Mouse (Mus musculus) heart, postnatal 0 days (tissue): ENCODE data around the gene Rab4a. TPM values are rescaled to one million over a fixed set of nuclear protein-coding genes. Genes with fewer than 3 reads are reported as not detected.

Source experiments
- ATAC-seq: fragments of 200-750 bp; cut with Nextera tagmentation; 2 replicates; pipeline ENCODE4 v1.8.0; 2017; ENCODE audit warnings: low read depth, moderate number of reproducible peaks, moderate library complexity; ENCODE audit not compliant: insufficient read depth
- DNase-seq: peaks from one replicate; pipeline ENCODE4 v3.0.0-alpha.2; 2016; ENCODE audit warnings: low spot score
- H3K27ac ChIP-seq: fragments of 300-500 bp; sonication (generic); 2 replicates; pipeline ENCODE4 v1.5.1; 2014; ENCODE audit warnings: low read depth, mild to moderate bottlenecking
- H3K27me3 ChIP-seq: fragments of 300-500 bp; sonication (generic); 2 replicates; pipeline ENCODE4 v1.6.1; 2014; ENCODE audit warnings: low read length, mixed read lengths; ENCODE audit not compliant: control insufficient read depth, insufficient read depth
- H3K36me3 ChIP-seq: fragments of 300-500 bp; sonication (generic); replicated peaks from 2 replicates; pipeline ENCODE4 v1.6.1; 2014; ENCODE audit warnings: low read length, mixed read lengths; ENCODE audit not compliant: control insufficient read depth, insufficient read depth
- H3K4me1 ChIP-seq: fragments of 300-500 bp; sonication (generic); 2 replicates; pipeline ENCODE4 v1.6.1; 2014; ENCODE audit warnings: antibody characterized with exemption; ENCODE audit not compliant: control insufficient read depth, insufficient read depth
- H3K4me2 ChIP-seq: fragments of 300-500 bp; sonication (generic); 2 replicates; pipeline ENCODE4 v1.6.1; 2014; ENCODE audit warnings: low read depth, mild to moderate bottlenecking, low read length, moderate library complexity
- H3K4me3 ChIP-seq: fragments of 300-500 bp; sonication (generic); 2 replicates; pipeline ENCODE4 v1.5.1; 2014; ENCODE audit warnings: low read depth, low read length
- H3K9ac ChIP-seq: fragments of 300-500 bp; sonication (generic); replicated peaks from 2 replicates; pipeline ENCODE4 v1.6.1; 2014; ENCODE audit warnings: low read depth, low read length, mixed read lengths
- H3K9me3 ChIP-seq: fragments of 300-500 bp; sonication (generic); replicated peaks from 2 replicates; pipeline ENCODE4 v1.6.1; 2016; ENCODE audit warnings: low read length; ENCODE audit not compliant: control insufficient read depth
- CTCF ChIP-seq: IDR thresholded peaks from 2 replicates; pipeline ENCODE4 v1.5.1; 2016; ENCODE audit warnings: antibody characterized with exemption, control low read depth, low read depth
- EP300 ChIP-seq: IDR thresholded peaks from 2 replicates; pipeline ENCODE4 v1.6.1; 2016; ENCODE audit warnings: antibody characterized with exemption, low read depth
- WGBS: fragments of 180-500 bp; shearing (Covaris S2); extraction: QIAGEN DNeasy Blood & Tissue Kit; methylation state at CpG from one replicate; pipeline ENCODE4 v1.1.7; 2014; 5-methylcytosine and 5-hydroxymethylcytosine counted together
- polyA plus RNA-seq: library from polyadenylated mRNA; unstranded; fragments of >200 nt; fragmentation: Nextera tagmentation; extraction: Ambion mirVana; gene quantifications from 2 replicates; pipeline ENCODE4 v1.2.1, GENCODE M21; 2015
- total RNA-seq: library from RNA; depleted of rRNA; stranded (reverse); fragments of >200 nt; gene quantifications from 2 replicates; pipeline ENCODE4 v1.2.3, GENCODE M21; 2014; ENCODE audit warnings: low replicate concordance

Gene Rab4a
- total and polyA plus RNA-seq, 2 experiments from 2014 or later, result 13.7 to 30.1 TPM

GRCm38 (mm10) chr8:123803639-123804038, 2.1 kb upstream of the Rab4a start:
- no peak for DNase-seq
- ATAC-seq, result no peak
- H3K9me3 ChIP-seq, result no peaks in the 10 kb centered on the region
- H3K4me1 ChIP-seq, result peaks cover 8% of the 10 kb centered on the region
- WGBS, result 73% methylated on average over 1 of the region's 1 CpGs
- no peak overlapping the region for H3K4me2 ChIP-seq
- H3K9ac ChIP-seq, result no peak overlapping the region
- H3K36me3 ChIP-seq, result no peaks in the 10 kb centered on the region
- TF ChIP-seq CTCF, result no peak
- TF ChIP-seq EP300, result no peak
- H3K27me3 ChIP-seq, result no peaks in the 10 kb centered on the region
- H3K4me3 ChIP-seq, result no peak overlapping the region
- H3K27ac ChIP-seq, result no peak overlapping the region

- Histone ChIP-seq H3K9ac (no peak overlapping the region), H3K27ac (no peak overlapping the region), H3K4me2 (no peak overlapping the region), H3K9me3 (no peaks in the 10 kb centered on the region), H3K4me1 (peaks cover 8% of the 10 kb centered on the region), H3K4me3 (no peak overlapping the region), H3K27me3 (no peaks in the 10 kb centered on the region), H3K36me3 (no peaks in the 10 kb centered on the region)
- 82% methylated on average over 7 of the region's 7 CpGs for WGBS
- ATAC-seq (no peak), DNase-seq (no peak)
- TF ChIP-seq CTCF, result no peak
- no peak for TF ChIP-seq EP300
These were observed 1.2 kb upstream of the Rab4a start for GRCm38 (mm10) chr8:123804586-123804985.

GRCm38 (mm10) chr8:123805209-123805717, 522 bp upstream of the Rab4a start:
- WGBS, result 20% methylated on average over 15 of the region's 15 CpGs

GRCm38 (mm10) chr8:123806374-123806935, 670 bp downstream of the Rab4a start:
- 7% methylated on average over 12 of the region's 12 CpGs for WGBS
- Histone ChIP-seq H3K4me1 (peaks cover 8% of the 10 kb centered on the region), H3K4me2 (peak overlapping the region; percentile 79), H3K9me3 (no peaks in the 10 kb centered on the region), H3K27ac (peak overlapping the region; percentile 31), H3K4me3 (peak overlapping the region; percentile 72), H3K36me3 (no peaks in the 10 kb centered on the region), H3K27me3 (no peaks in the 10 kb centered on the region), H3K9ac (peak overlapping the region; percentile 75)
- ATAC-seq (no peak), DNase-seq (no peak)
- TF ChIP-seq CTCF, result no peak
- TF ChIP-seq EP300, result no peak

More at GRCm38 (mm10) chr8:123805209-123805717, 522 bp upstream of the Rab4a start:
- peak overlapping the region; percentile 75; the same call in 1 of the 2 replicates for H3K9ac ChIP-seq
- ATAC-seq (no peak), DNase-seq (no peak)
- peak overlapping the region; percentile 72 for H3K4me3 ChIP-seq
- TF ChIP-seq CTCF (no peak), EP300 (no peak)
- H3K27ac ChIP-seq, result no peak overlapping the region
- H3K4me1 ChIP-seq, result peaks cover 8% of the 10 kb centered on the region
- H3K4me2 ChIP-seq, result peak overlapping the region; percentile 79
- H3K9me3 ChIP-seq, result no peaks in the 10 kb centered on the region
- H3K36me3 ChIP-seq, result no peaks in the 10 kb centered on the region
- no peaks in the 10 kb centered on the region for H3K27me3 ChIP-seq

GRCm38 (mm10) chr8:123807024-123807431, 1.2 kb downstream of the Rab4a start:
- 0 out of 2 replicates have a peak overlapping the region, but pooled peaks have one; percentile 75 for H3K9ac ChIP-seq
- DNase-seq, result peak; percentile 65
- H3K4me1 ChIP-seq, result peaks cover 8% of the 10 kb centered on the region
- peak overlapping the region; percentile 72 for H3K4me3 ChIP-seq
- H3K27me3 ChIP-seq, result no peaks in the 10 kb centered on the region
- TF ChIP-seq EP300 (no peak), CTCF (no peak)
- no peak overlapping the region for H3K27ac ChIP-seq
- peak overlapping the region; percentile 79 for H3K4me2 ChIP-seq
- no peaks in the 10 kb centered on the region for H3K36me3 ChIP-seq
- peak; percentile 66 for ATAC-seq
- H3K9me3 ChIP-seq, result no peaks in the 10 kb centered on the region
- 7% methylated on average over 14 of the region's 14 CpGs for WGBS
